Mouse (Mus musculus) urinary bladder, postnatal 25 days (tissue): ENCODE data around the gene Llgl1.
A peak's percentile ranks its signal among the peaks of the same experiment; 100 is the strongest.

Experiments
- DNase-seq: peaks from one replicate; pipeline ENCODE4 v3.0.0; 2022; ENCODE audit warnings: low spot score

The Llgl1 gene

DNA sequence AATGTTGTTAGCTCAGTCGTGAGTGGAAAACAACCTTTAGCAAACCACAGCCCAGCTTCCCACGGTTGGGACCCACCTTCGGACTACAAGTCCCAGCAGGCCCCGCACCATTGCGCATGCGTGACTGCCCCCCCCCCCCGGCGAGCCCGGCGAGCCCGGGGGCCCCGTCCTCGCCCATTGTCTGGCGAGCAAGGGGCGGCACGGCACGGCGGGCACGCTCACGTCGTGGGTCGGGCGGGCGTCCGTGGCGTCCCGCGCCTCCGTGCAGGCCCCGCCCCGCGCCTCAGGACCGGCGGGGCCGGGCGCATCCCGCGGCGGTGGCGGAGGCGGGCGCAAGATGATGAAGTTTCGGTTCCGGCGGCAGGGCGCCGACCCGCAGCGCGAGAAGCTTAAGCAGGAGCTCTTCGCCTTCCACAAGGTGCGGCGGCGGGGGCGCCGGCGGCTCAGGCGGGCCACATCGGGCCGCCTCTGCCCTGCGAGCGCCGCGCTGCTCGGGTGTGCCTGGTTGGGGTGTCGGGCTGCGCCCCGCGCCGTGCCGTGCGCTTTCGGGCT lies at the start of gene Llgl1:
Llgl1 (plus strand) TSS at position 200 of the 552 bp plus-strand sequence.
- peak; percentile 75 for DNase-seq

DNA sequence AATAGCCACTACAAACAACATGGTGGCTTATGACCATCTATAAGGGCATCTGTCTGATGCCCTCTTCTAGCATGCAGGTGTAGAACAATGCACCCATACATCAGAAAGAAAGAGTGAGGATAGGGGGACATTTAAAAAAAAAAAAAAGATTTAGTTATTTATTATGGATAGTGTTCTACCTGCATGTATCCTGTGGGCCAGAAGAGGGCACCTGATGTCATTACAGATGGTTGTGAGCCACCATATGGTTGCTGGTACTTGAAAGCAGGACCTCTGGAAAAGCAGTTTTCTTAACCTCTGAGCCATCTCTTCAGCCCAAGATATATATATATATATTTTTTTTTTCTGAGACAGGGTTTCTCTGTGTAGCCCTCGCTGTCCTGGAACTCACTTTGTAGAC lies 3.4 kb upstream of the Llgl1 start:
- DNase-seq: no peak

DNA sequence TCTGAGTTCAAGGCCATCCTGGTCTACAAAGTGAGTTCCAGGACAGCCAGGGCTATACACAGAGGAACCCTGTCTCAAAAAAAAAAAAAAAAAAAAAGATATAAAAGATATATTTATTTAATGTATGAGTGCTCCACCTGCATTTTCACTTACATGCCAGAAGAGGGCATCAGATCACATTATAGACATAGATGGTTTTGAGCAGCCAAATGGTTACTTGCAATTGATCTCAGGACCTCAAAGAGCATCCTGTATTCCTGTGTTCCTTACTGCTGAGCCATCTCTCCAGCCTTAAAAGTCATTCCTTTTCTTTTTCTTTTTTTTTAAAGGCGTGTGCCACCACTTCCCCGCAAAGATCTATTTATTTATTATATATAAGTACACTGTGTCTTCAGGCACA lies 2.0 kb upstream of the Llgl1 start:
- no peak for DNase-seq

DNA sequence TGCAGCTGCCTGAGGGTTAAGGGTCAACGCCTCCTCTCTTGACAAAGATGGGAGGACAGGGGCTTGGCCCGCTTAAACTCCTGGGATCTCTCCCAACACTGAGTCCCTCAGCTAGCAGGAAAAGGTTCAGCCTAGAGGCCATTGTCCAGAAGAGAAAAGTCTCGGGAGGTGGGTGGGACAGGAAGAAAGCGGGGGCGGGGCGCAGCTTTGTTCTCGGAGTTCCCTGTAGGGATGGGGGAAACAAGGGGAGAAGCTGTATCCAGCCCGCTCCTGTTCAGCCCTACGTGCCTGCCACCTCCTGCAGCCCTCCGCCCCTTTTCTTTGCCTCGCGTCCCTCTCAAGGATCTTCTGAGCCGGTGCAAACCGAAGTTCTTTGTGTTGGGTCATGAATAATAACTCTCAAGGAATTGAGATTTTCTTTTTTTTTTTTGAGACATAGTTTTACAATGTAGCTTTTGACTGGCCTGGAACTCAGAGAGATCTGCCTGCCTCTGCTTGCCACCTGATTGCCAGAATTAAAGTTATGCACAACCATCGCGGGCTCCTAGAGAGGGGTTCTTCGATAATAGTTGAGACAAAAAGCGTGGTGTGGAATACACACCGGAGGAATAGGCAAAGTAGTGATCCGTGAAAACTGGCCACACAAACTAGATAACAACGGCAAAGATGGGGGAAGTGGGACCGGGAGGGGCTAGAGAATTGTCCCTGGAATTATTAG lies 558 bp upstream of the Llgl1 start:
- peak; percentile 40 for DNase-seq

DNA sequence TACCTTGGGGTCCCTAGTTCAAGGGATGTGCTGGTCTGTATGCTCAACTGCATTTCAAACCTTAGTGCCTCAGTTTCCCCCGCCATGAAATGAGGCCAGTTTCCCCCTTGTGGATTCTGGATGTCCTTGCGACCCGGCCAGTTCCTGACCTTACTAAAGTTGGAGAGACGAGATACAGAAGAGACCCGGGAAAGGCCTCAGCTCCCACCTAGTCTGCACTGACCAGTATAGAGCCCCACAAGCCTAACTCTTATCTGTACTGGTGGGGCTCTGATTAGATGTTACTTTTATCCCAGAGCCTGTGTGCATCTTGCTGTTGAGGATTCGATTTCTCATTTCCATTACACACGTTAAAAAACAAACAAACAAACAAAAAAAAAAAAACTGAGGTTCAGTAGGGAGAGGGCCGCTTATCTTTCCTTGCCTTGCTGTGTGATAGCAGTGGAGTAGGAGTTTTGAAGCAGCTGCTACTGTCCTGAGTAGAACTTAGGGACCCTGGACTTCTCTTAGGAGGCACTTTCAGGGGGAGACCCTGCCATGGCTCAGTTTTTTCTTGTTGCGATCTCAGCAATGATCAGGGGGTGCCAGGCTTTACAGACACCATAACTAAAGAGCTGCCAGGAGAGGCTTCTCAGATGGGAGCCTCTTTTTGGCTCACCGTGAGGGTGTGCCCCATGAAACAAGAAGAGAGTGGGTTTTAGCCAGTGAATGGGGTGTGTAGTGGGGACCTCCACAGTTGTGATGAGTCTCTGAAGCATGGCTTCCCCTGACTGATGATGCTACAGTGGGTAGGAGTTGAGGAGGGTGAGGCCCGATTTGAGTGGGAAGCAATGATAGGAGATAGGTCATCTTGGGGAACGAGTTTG lies 1.0 kb downstream of the Llgl1 start:
- DNase-seq: no peak

DNA sequence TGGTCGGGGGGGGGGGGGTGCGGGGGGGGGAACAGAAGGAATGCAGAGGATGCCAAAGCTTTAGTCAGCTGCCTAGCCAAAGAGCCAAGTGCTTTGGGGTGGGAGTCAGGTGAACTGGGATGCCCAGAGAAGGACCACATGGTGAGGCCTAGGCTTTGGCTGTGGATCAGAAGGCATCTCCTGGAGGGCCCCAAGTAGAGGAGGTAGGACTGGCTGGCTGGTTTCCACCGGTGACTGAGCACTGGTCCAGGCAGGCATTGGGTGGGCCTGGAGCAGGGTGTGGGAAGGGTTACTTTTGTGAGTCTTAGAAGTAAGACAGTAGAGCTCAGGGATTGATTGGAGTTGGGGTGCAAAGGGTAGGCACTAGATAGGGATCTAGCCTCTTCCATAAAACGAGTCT lies 2.1 kb downstream of the Llgl1 start:
- peak; percentile 5 for DNase-seq

DNA sequence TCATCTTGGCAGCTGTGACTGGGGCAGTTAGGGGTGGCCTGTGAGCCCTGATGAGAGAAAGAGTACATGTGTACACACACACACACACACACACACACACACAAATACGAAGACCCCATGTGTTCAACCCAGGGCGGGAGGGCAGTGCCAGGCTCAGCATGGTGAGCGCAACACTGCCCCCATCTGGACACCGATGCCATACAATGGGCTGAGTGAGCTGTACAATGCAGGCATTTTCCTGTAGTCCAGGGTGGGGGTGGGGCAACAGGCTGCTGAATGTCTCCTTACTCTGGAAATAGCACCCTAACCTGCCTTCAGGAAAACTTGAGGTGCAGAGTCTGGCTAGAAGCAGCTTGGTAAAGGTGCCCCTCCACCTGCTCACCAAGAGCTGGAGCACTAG lies 3.6 kb downstream of the Llgl1 start:
- DNase-seq: peak; percentile 51

DNA sequence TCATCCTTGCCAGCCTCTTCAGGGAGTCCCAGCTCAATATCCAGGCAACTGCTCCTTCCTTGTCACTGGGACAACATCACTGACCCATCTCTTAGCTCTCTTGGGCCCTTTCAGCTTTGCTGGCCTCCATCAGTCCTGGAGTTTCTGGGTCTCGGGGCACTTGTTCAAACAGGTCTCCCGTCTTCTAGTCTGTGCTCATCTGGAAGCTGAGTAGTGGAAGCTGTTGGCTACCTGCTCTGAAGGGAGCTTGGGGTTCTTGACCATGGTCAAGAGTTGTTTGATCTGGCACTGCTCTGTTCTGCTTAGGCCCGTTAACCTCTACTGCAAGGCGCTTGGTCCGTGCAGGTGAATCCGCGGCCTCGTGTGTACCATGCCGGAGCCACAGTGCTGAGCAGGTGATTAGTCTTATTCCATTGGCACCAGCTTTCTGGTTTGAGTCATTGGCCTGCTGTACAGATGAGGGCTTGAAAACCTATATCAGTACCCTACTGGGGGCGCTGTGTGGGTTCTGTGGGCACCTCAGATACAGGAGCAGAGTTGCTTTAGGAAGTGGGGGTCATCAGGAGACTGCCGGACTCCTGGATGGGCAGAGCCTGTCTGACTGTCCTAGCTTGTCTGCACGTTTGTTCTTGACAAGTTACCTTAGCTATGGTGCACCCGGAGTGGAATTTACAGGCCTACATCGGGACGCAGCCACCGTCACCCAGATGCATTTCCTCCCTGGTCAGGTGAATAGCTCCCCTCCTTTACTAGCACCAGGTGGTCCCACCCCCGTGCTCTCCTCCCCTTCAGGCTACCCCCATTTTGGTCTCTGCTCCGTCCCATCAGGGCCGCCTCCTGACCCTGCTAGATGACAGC lies 4.7 kb downstream of the Llgl1 start:
- DNase-seq: peak; percentile 2

DNA sequence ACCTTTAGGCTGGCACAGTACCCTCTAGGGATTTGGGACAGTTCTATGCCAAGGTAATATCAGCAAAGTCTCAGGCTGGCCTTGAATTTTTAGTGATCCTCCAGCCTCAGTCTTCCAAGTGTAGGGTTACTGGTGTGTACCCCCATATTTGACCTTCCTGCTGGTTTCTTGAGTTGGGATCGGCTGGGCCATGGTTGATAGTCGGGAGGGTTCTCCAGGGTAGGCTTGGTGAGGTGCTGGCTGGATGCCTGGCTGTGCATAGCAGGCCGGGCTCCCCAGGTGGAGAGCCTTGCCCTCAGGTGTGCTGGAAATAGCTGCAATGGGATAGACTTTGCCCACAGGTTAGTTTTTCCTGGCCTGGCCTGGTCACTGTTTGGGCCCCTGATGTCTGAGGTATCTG lies 5.7 kb downstream of the Llgl1 start:
- DNase-seq: no peak

DNA sequence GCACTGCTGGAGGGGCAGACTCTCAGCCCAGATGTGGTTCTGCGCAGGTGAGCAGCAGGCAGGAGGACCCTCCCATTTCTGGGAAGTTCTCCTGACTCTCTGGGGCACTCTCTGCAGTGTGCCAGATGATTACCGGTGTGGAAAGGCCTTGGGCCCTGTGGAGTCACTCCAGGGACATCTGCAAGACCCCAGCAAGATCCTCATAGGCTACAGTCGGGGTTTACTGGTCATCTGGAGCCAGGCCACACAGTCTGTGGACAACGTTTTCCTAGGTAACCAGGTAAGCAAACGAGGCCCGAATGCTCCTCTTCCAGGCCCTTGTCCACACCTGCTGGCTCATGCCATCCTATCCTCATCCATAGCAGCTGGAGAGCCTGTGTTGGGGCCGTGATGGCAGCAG lies 6.6 kb downstream of the Llgl1 start:
- DNase-seq: peak; percentile 2

DNA sequence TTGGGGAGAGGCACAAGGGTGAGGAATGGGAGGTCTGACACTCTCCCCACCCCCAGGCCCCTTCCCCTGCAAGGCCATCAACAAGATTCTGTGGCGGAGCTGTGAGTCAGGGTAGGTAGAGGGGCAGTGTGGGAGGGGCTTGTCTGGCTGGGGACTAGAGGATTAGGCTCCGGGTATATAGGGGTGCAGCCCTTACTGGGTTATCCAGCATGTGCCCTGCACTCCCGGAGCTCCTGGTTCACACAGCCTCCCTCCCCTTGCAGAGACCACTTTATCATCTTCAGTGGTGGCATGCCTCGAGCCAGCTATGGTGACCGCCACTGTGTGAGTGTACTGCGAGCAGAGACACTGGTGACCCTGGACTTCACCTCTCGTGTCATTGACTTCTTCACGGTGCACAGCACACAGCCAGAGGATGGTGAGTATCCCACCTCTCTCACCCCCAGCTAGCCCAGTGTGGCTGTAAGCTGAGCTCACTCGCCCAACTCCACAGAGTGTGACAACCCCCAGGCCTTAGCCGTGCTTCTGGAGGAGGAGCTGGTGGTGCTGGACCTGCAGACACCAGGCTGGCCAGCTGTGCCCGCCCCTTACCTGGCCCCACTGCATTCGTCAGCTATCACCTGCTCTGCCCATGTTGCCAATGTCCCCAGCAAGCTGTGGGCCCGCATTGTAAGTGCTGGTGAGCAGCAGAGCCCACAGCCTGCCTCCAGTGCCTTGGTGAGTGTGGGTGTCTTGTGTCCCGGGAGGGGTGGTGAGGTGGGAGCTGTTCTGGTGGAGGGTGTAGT lies 7.4 kb downstream of the Llgl1 start:
- peak; percentile 2 for DNase-seq

DNA sequence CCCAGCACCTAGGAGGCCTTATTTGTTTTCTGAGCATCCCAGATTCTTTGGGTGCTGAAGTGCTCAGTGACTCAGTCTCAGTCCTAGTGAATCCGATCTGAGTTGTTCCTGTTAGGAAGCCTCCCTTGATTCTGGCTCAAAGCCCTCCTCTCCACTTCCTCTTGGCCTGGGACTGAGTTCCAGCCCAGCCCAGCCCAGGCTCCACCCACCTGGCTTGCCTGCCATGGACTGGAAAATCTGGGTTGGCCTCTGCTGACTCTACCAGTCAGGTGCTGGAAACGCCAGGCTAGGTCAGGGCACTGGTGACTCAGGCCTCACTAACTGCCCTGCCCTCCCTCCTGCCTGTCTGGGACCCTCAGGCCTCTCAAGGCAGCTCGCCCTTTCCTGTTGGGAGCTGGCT lies 8.1 kb downstream of the Llgl1 start:
- peak; percentile 79 for DNase-seq

DNA sequence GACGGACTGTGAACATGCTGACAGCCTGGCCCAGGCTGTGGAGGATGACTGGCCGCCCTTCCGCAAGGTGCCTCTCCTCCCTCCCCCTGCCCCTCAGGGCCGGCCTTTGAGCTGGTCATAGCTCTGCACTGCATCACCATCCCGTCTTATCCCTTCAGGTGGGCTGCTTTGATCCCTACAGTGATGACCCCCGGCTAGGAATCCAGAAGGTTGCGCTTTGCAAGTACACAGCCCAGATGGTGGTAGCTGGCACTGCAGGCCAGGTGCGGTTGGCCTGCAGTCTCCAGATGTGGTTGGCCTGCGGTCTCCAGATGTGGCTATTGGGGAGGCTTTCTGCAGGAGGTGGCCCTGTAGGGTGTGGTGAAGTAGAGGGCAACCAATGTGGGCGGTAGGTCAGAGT lies 9.1 kb downstream of the Llgl1 start:
- DNase-seq: no peak

DNA sequence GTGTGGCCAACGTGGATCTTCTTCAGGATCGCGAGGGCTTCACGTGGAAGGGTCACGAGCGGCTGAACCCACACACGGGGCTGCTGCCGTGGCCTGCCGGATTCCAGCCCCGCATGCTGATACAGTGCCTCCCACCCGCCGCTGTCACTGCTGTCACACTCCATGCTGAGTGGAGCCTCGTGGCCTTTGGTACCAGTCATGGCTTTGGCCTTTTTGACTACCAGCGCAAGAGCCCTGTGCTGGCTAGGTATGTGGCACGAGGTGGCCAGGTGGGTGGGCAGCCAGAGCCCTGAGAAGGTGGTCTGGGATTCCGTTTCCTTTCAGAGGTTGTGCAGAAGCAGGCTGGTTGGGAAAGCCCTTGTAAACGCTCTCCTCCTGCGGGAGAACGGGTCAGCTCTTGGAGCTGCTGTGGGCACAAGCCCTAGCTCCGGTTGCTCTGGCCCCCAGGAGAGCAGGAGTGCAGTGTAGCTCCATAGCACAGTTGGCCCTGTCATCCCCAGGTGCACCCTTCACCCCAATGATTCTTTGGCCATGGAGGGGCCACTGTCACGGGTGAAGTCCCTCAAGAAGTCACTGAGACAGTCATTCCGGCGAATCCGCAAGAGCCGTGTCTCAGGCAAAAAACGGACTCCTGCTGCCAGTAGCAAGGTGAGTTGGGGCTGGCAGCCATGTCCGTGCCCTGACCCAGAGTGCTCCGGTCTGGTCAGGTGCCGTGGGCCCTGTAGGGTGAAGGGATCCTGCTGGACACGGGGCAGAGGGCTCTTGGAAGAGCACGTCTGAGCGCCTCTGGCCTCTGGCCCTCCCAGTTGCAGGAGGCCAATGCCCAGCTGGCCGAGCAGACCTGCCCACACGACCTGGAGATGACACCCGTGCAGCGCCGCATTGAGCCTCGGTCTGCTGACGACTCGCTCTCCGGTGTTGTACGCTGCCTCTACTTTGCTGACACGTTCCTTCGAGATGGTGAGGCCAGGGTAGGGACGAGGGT lies 10.2 kb downstream of the Llgl1 start:
- DNase-seq: no peak

DNA sequence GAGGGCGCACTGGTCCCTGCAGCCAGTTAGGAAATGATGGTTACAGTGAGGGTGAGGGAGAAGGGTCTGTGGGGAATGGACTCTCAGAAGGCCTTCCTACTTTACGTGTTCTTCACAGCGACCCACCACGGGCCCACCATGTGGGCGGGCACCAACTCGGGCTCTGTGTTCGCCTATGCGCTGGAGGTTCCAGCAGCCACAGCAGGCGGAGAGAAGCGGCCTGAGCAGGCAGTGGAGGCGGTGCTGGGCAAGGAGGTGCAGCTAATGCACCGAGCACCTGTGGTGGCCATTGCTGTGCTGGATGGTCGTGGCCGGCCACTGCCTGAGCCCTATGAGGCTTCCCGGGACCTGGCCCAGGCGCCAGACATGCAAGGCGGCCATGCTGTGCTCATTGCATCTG lies 11.7 kb downstream of the Llgl1 start:
- no peak for DNase-seq

DNA sequence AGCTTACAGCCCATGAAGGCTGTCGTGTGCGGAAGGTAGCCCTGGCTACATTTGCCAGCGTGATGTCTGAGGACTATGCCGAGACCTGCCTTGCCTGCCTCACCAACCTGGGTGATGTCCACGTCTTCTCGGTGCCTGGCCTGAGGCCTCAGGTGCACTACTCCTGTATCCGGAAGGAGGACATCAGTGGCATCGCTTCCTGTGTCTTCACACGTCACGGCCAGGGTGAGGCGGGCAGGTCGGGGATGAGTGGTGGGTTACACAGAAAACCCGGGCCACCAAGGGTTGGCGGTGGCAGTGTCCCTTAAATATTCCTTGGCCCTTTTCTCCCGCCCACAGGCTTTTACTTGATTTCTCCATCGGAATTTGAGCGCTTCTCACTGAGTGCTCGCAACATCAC lies 12.5 kb downstream of the Llgl1 start:
- no peak for DNase-seq

DNA sequence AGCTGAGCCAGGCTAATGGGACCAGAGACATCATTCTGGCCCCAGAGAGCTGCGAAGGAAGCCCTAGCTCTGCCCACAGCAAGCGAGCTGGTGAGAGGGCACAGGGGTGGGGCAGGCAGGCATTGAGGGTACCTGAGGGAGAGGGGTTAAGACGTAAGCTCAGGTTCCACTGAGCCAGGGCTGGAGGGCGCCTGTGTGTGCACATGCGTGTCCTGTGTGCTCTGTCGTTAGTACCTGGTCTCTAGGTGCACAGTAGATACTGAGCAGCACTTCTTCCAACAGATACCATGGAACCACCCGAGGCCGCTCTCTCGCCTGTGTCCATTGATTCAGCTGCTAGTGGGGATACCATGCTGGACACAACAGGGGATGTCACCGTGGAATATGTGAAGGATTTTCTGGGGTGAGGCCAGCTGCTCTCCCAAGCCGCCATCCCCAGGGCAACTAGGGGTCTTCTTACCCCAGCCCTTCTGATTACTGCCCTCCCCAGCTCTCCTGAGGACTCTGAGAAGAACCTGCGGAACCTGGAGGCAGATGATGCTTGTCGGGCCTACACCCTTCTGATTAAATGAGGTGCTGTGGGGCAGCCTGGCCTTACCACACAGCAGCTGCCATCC lies 13.2 kb downstream of the Llgl1 start:
- no peak for DNase-seq

DNA sequence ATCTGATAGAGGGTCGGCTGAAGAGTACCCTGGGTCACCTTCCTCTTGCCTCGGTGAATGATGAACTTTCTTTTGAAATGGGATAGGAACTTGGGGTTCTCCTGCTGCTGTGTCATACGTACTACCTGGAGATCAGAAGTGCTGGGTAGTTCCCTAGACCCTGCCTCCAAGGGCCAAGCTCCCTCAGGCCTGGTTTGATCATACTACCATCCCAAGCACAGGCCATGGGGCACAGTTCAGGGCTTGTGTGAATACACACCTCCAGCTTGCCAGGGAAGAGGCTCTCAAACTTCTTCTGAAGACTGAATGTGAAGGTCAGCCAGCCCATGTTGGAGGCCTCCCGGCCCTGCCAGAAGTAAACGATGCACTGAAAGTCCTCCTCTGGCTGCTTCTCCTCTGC lies 16.3 kb downstream of the Llgl1 start:
- DNase-seq: no peak

DNA sequence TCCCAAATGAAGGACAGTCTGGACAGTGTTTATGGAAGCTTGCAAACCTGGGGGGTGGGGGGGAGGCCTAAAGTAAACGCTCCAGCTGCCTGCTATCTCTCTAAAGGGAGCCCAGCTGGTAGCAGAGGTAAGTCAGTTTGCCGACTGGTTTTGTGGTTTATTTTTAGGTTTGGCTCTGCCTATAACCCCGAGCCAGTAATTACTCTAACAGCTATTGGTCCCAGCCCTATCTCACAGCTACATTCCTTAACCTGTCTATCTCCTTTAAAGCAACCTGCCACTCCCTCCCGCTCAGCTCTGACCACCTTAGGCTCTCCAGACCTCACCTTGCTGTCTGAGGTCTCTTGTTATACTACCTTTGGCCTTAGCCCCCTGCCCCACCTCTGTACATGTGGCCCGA lies 19.7 kb downstream of the Llgl1 start:
- DNase-seq: no peak
